Mouse (Mus musculus) liver, adult 2 months (tissue): ENCODE measurements around the gene Tex33. TPM values are rescaled to one million over a fixed set of nuclear protein-coding genes. Genes with fewer than 3 reads are reported as not detected.
A peak's percentile ranks its signal among the peaks of the same experiment; 100 is the strongest.

ENCODE experiments used
- DNase-seq: peaks from one replicate; pipeline ENCODE4 v3.0.0-alpha.2; 2011; ENCODE audit warnings: low read depth, low spot score; ENCODE audit errors: extremely low read depth
- H3K27ac ChIP-seq: fragments of 200-500 bp; replicated peaks from 2 replicates; pipeline ENCODE4 v1.5.1; 2012; ENCODE audit warnings: low read depth, mild to moderate bottlenecking, control low read depth, inconsistent platforms, low read length; ENCODE audit not compliant: insufficient read depth
- H3K27me3 ChIP-seq: fragments of 200-500 bp; 2 replicates; pipeline ENCODE4 v1.6.1; 2012; ENCODE audit warnings: mild to moderate bottlenecking, moderate library complexity, low read length, inconsistent platforms; ENCODE audit not compliant: control insufficient read depth, insufficient read depth
- H3K36me3 ChIP-seq: fragments of 200-500 bp; 2 replicates; pipeline ENCODE4 v1.6.1; 2012; ENCODE audit warnings: low read length, inconsistent platforms; ENCODE audit not compliant: control insufficient read depth, insufficient read depth
- H3K4me1 ChIP-seq: fragments of 200-500 bp; 2 replicates; pipeline ENCODE4 v1.6.1; 2011; ENCODE audit warnings: low read length; ENCODE audit not compliant: control insufficient read depth, insufficient read depth
- H3K4me3 ChIP-seq: fragments of 200-500 bp; 2 replicates; pipeline ENCODE4 v1.5.1; 2011; ENCODE audit warnings: low read depth, mild to moderate bottlenecking, control low read depth, low read length, moderate library complexity; ENCODE audit not compliant: insufficient read depth
- H3K79me2 ChIP-seq: fragments of 200-500 bp; 2 replicates; pipeline ENCODE4 v1.6.1; 2012; ENCODE audit warnings: inconsistent platforms, mild to moderate bottlenecking, low read length, moderate library complexity; ENCODE audit not compliant: control insufficient read depth, insufficient read depth
- H3K9ac ChIP-seq: fragments of 200-500 bp; 2 replicates; pipeline ENCODE4 v1.6.1; 2012; ENCODE audit warnings: low read depth, mild to moderate bottlenecking, control low read depth, inconsistent platforms, low read length
- CTCF ChIP-seq: fragments of 200-500 bp; IDR thresholded peaks from 2 replicates; pipeline ENCODE4 v1.5.1; 2011; ENCODE audit warnings: low read depth, low read length, control low read depth
- POLR2A ChIP-seq: fragments of 200-500 bp; IDR thresholded peaks from 2 replicates; pipeline ENCODE4 v1.6.1; 2011; ENCODE audit warnings: low read length, control low read depth; ENCODE audit not compliant: insufficient read depth; ENCODE audit errors: extremely low read depth
- WGBS: fragments of 180-500 bp; shearing (Covaris S2); methylation state at CpG from one replicate; pipeline ENCODE4 v1.1.7; 2018; 5-methylcytosine and 5-hydroxymethylcytosine counted together
- polyA plus RNA-seq: library from polyadenylated mRNA; depleted of rRNA; stranded (reverse); fragments of >200 nt; gene quantifications from 2 replicates; pipeline ENCODE4 v1.2.3, GENCODE M21; 2012
- total RNA-seq: library from RNA; depleted of rRNA; stranded (reverse); fragments of >200 nt; gene quantifications from 2 replicates; pipeline ENCODE4 v1.2.3, GENCODE M21; 2014

The Tex33 gene
- total and polyA plus RNA-seq, 2 experiments = not detected

DNA sequence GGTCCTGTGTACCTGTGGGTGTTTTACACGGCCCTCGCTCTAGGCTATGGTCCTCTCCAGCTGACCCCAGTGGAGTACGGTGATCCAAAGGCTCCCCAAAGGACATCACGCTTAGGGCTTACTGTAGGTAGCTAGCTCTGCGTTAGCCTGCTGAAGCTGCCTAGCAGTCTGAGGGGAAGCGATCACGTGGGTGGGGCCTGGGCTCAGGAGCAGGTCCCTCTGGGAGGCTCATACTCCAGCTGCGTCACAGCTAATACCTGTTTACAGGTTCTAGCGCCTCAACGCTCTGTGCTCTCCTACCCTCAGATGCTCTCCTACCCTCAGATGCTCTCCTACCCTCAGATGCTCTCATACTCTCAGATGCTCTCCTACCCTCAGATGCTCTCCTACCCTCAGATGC is 35.2 kb upstream of the Tex33 start:
- Histone ChIP-seq H3K4me1 (peaks cover 14% of the 10 kb centered on the region), H3K4me3 (no peak overlapping the region), H3K27me3 (no peaks in the 10 kb centered on the region), H3K27ac (peak overlapping the region; percentile 88; the same call in 1 of the 2 replicates), H3K9ac (no peak overlapping the region), H3K36me3 (no peaks in the 10 kb centered on the region), H3K79me2 (no peaks in the 10 kb centered on the region)
- 94% methylated on average over 10 of the region's 10 CpGs for WGBS
- TF ChIP-seq CTCF (no peak), POLR2A (no peak)
- no peak for DNase-seq

DNA sequence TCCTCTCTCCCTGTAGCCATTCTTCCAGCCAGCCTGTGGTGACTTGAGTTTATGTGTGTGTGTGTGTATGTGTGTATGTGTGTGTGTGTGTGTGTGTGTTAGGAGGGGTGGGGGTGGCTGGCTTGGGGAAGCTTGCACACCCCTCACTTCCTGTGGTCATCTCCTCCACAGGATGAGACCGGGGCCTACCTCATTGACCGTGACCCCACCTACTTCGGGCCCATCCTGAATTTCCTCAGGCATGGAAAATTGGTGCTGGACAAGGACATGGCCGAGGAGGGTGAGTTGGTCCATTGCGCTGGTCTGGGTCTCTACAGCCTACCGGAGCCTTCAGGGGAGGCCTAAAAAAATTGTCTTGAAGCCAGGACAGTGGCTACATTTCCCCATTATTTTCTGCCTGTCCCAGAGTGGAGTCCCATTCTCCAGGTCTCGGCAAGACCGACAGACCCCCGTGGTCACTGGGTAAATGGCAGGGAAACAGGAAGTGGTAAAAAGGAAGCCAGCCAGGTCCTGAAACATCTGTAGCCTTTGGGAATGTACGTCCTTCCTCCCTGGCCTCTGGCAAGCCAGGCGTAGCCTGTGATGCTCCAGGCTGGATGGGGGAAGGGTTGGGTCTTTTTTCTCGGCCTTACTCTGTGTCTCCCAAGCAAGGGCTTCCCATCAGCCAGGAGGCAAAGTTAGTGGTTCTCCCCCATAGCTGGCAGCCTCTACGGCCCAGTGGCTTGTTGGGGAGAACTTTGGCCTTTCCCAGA is 34.3 kb upstream of the Tex33 start:
- no peak overlapping the region for H3K4me3 ChIP-seq
- 79% methylated on average over 13 of the region's 13 CpGs for WGBS
- peaks cover 14% of the 10 kb centered on the region for H3K4me1 ChIP-seq
- no peaks in the 10 kb centered on the region for H3K27me3 ChIP-seq
- TF ChIP-seq CTCF (no peak), POLR2A (no peak)
- H3K79me2 ChIP-seq = no peaks in the 10 kb centered on the region
- no peak overlapping the region for H3K27ac ChIP-seq
- no peaks in the 10 kb centered on the region for H3K36me3 ChIP-seq
- no peak for DNase-seq
- H3K9ac ChIP-seq = no peak overlapping the region

DNA sequence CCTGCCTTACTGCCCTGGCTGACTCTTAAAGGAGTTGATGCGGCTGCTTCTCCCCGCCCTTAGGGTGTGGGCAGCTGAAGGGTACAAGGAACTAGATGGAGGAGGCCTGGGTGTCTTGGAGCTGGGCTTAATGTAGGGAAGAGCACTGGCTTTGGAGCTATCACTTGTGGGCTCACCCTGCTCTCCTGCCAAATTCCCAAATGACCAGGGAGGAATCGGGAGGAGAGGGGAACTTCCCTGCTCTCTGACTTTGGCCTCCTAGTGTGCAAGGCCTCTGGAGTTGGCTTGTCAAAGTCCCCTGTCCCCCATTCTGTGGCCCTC is 33.4 kb upstream of the Tex33 start:
- 48% methylated on average over 3 of the region's 3 CpGs for WGBS
- no peak for DNase-seq
- TF ChIP-seq CTCF (no peak), POLR2A (no peak)
- H3K4me1 ChIP-seq = peaks cover 16% of the 10 kb centered on the region
- peak overlapping the region; percentile 50 for H3K9ac ChIP-seq
- H3K79me2 ChIP-seq = no peaks in the 10 kb centered on the region
- no peaks in the 10 kb centered on the region for H3K36me3 ChIP-seq
- peak overlapping the region; percentile 25; the same call in 1 of the 2 replicates for H3K27ac ChIP-seq
- H3K27me3 ChIP-seq = no peaks in the 10 kb centered on the region
- peak overlapping the region; percentile 62 for H3K4me3 ChIP-seq

DNA sequence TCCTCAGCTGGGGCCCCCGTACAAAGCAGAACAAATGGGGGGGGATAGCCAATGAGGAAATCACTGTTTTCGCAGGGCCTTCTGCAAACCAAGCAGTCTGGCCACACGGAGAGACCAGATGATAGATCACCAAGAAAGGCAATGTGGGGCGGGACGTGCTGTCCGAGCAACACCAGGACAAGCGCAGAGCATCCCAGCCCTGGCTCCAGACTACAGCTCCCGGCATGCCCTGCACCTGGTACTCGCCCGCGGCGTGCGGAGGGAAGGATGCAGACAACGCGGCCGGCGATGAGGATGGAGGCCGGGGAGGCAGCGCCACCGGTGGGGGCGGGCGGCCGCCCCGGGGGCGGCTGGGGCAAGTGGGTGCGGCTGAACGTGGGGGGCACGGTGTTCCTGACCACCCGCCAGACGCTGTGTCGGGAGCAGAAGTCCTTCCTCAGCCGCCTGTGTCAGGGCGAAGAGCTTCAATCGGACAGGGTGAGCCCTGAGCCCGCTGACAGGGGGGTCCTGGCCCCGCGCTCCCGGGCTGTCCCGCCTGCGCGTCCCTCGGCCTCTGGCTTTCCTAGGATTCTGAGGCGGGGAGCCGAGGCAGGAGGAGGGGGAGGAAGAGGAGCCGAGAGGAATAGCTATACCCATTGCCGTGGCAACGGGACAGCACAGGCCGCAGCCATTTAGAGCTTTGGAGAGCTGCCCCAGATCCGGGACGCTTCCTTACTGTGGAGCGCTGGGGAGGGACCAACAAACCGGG is 32.9 kb upstream of the Tex33 start, which contains the start of gene Kctd17:
Gene Kctd17 (plus strand): TSS at position 174 of the 748 bp plus-strand sequence.
- H3K27ac ChIP-seq = peak within 1 kb of the TSS; percentile 25; the same call in 1 of the 2 replicates

DNA sequence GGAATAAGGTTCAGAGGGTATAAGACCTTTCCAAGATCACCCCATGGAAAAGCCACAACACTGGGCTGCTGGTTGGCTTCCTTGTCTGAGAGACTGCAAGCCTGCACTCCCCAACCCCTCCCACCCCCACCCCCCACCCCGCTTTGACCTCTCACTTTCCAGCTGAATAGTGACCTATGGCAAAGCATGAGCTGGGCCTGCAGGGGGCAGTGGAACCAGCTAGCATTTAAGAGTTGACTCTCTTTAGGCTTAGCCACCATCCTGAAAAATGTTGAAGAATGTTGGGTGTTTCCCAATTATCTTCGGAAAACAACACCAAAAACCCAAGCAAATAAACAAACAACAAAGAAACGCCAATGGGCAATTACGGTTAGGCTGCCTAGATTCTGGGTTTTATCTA is 29.5 kb upstream of the Tex33 start:
- no peak overlapping the region for H3K27ac ChIP-seq
- 81% methylated on average over 4 of the region's 4 CpGs for WGBS
- H3K9ac ChIP-seq = no peak overlapping the region
- no peaks in the 10 kb centered on the region for H3K36me3 ChIP-seq
- DNase-seq = no peak
- H3K27me3 ChIP-seq = no peaks in the 10 kb centered on the region
- H3K79me2 ChIP-seq = no peaks in the 10 kb centered on the region
- H3K4me1 ChIP-seq = 0 out of 2 replicates have a peak, but pooled peaks cover 5% of the 10 kb centered on the region
- TF ChIP-seq POLR2A (no peak), CTCF (no peak)
- H3K4me3 ChIP-seq = no peak overlapping the region

More for the DNA sequence above, 32.9 kb upstream of the Tex33 start, which contains the start of gene Kctd17:
- H3K4me3 ChIP-seq = peak within 1 kb of the TSS; percentile 62
- peaks cover 16% of the 10 kb centered on the region for H3K4me1 ChIP-seq
- WGBS = 6% methylated on average over 51 of the region's 52 CpGs
- no peaks in the 10 kb centered on the region for H3K79me2 ChIP-seq
- TF ChIP-seq CTCF (no peak), POLR2A (no peak)
- H3K9ac ChIP-seq = peak within 1 kb of the TSS; percentile 50
- no peaks in the 10 kb centered on the region for H3K27me3 ChIP-seq
- DNase-seq = no peak
- no peaks in the 10 kb centered on the region for H3K36me3 ChIP-seq
